Mouse (Mus musculus) urinary bladder, adult 18-20 months (tissue): ENCODE results near the gene Heg1.

Source experiments
- DNase-seq, 2 experiments: peaks; one replicate each; pipeline ENCODE4 v3.0.0; 2022; ENCODE audit warnings: low spot score in 2 of 2, mixed read lengths in 2 of 2

Heg1 gene

DNA sequence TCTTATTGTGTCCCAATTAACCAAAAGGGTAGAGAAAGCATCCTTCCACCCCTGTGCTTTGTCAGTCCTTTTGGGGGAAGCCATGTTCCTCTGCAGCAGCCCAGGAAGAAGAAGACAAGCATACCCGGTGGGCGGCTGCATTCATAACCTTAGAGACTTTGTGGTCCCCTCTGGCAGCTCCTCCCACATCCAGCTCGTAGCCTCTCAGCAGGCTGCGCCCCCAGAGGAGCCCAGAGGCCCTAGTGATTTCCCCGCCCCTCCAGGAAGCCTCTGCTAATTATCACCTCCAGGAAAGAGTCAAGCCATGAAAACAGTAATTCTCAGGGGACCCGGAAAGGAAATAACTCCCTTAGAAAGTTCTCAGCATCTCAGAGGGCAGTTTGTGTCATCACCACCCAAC is 21.1 kb downstream of the Heg1 start:
- DNase-seq: no peak

DNA sequence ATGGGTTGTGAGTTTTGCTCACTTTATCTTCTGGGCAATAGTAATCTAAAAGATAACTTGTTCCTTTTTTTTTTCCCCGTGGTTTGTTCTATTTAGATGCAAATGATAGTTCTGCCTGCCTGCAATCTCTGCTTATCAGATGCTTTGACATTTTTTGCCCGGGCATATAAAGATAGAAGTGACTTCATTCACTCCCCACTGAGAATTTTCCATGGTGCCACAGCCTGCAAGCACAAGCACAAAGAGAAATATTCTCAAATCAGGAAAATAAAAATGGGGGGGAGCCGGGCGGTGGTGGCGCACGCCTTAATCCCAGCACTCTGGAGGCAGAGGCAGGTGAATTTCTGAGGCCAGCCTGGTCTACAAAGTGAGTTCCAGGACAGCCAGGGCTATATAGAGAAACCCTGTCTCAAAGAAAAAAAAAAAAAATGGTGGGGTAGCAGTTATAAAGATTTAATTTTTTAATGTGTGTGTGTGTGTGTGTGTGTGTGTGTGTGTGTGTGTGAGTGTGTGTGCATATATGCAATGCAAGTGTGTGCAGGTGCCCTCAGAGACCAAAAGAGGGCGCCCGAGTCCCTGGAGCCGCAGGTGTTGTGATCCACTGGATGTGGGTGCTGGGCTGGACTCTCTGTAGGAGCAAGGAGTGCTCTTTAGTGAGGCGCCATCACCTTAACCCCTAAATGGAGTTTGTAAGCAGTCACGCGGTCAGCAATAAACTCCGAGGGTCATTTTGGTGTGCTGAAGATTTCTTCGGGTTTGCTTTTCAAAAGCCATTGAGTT is 22.1 kb downstream of the Heg1 start:
- no peak for DNase-seq

GRCm38 (mm10) chr16:33708031-33708430 is 23.9 kb downstream of the Heg1 start:
- DNase-seq: no peak

DNA sequence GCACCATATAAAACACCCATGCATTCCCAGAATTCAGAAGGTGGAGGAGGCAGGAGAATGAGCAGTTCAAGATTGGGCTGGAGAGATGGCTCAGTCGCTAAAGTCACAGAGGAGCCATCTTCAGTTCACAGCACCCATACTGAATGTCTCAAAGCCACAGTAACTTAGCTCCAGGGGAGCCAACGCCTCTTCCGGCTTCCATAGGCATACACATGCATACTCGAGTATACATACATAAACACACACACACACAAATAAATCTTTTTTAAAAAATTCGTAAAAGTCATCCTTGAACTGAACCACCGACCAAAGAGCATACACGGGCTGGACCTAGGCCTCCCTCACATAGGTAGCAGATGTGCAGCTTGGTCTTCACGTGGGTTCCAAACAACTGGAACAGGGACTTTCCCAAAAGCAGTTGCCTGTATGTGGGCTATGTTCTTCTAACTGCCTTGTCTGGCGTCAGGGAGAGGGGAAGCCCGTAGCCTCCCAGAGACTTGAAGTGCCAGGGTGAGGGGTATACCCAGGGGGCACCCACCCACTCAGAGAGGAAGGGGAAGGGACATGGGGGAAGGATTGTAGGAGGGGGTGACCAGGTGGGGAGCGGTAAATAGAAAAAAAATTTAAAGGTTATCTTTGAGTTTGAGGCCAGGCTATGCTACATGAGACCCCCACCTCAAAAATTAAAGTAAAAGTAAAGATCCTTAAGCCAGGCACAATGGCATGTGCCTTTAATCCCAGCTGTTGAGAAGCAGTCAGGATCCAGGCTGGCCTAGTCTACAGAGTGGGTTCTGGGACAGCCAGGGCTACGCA is 24.6 kb downstream of the Heg1 start:
- no peak for DNase-seq

GRCm38 (mm10) chr16:33714271-33714670 is 30.1 kb downstream of the Heg1 start:
- DNase-seq: peak; percentile 27 to 28

DNA sequence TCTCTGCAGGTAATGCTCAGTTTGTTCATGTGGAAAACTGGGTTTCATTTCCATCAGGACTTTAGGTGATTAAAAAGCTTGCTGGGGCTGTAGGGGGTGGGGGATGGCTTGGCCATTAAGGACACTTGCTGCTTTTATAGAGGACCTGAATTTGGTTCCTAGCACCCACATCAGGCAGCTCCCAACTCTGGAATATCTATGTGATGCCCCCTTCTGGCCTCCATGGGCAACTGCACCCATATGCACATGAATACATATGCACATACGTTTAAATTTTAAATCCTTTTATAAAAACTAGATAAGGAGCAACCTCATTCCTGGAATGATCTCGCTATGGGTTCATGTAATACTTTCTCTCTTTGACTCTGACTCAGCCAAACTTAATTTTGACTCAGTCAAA is 39.1 kb downstream of the Heg1 start:
- no peak for DNase-seq

DNA sequence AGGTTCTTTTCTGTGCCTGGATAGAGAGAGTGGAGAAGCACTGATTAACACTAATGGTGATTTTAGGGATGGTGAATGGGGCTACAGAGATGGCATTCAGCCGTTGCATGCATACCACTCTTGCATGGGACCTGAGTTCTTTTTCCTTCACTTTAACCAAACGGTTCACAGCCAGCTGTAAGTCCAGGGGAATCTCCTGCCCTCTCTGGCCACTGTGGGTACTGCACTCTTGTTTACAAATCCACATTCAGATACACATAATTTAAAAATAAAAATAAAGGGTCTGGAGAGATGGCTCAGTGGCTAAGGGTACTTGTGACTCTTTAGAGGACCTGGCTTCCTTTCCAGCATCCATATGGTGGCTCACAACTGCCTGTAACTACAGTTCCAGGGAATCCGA is 39.8 kb downstream of the Heg1 start:
- no peak for DNase-seq

- no peak for DNase-seq
Observed at GRCm38 (mm10) chr16:33726261-33726660, 42.1 kb downstream of the Heg1 start.

GRCm38 (mm10) chr16:33726892-33727291 is 42.7 kb downstream of the Heg1 start:
- no peak for DNase-seq

DNA sequence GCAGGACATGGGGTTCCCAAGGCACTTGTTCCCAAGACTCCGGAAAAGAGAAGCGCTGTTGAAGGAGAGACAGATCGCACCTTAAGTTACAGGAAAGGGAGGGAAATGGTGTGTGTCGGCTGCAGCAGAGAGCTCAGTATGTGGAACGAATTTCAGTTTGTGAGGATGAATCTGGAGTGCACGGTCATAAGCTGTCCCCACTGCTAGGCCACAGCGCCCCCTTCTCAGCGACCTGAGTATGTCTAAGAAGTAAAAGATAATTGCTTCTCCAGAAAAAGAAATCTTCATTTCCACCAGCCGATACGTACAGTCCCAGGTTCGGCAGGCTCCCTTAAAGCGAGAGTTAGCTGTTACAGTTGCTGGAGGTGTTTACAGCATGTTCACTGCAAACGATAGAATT is 44.3 kb downstream of the Heg1 start:
- no peak for DNase-seq

- no peak for DNase-seq
Observed at GRCm38 (mm10) chr16:33731291-33731690, 47.1 kb downstream of the Heg1 start.

DNA sequence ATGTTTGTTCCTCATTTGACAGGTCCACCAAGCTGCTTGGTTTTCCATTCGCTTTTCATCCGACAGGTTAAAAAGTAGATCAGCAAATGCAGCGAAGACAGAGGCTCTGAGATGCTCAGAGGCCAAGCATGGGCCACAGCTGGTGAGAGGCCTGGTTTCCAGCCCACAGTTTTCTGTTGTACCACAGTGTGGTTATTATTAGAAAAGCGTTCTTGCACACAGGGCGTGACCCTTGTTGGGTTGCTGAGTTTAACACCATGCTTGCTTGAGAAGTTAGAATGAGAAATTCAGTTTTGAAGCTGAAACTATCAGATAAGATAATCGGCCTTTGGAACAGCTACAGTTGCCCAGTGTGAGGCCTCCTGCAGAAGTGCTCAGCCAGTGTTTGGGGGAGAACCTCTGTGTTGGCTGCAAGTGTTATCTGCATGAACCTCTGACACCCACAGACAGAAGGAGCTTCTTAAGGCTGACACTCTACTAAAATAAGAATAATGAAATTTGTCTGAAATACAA is 48.1 kb downstream of the Heg1 start:
- no peak for DNase-seq

- no peak for DNase-seq
Observed at GRCm38 (mm10) chr16:33732846-33733580, 48.8 kb downstream of the Heg1 start.

DNA sequence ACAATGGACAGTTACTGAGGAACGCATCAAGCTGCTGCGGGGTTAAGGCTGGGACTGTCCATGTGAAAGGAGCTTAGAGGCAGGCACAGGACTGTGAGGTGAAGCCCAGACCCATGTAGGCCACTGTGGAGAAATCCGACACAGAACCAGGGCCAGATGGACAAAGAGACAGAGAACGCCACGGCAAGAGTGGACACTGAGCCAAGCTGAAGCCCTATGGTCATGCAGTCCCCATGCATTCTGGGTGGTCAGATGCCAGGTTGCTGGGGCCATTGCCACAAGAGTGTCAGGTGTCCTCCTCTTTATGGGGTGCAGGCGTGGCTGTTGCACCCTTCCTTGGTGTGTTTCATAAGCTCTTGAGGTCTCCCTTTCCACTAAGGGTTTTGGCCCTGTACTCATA is 49.7 kb downstream of the Heg1 start:
- no peak for DNase-seq

DNA sequence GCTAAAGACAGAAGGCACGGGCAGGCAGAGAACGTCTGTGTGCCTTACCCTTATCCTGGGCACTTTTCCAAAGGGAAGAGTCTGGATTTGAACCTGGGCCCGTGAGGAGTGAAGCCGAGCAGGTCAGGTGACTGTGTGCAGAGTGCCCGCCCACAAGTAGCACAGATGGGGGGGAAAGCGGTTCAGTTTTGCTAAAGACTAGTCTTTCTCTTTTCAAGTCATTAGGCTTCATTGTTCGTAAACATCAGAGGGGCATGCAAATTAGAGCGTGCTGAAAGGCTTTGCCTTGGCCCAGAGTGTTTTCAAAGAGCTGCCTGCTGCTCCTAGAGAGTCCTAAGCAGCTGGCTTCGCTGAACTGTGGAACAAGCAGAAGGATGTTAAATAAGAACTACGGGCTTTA is 50.4 kb downstream of the Heg1 start:
- DNase-seq: no peak

DNA sequence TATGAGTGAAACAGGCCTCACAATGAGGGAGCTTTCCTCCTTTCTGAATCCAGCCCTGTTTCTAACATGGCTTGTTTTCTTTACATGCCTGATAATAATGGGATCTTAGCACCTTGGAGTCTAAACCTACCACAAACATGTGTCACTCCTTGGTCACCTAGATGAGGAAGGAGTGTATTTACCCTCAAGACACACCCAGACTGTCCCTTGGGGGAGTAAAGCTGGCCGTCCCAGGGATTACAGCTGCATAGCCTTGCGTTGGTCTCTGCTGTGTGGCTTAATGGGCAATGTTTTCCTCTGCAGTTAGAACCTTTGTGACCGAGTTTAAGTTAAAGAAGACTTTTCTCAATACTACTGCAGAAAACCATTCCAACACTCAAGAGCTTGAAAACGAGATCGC is 51.1 kb downstream of the Heg1 start:
- no peak for DNase-seq

DNA sequence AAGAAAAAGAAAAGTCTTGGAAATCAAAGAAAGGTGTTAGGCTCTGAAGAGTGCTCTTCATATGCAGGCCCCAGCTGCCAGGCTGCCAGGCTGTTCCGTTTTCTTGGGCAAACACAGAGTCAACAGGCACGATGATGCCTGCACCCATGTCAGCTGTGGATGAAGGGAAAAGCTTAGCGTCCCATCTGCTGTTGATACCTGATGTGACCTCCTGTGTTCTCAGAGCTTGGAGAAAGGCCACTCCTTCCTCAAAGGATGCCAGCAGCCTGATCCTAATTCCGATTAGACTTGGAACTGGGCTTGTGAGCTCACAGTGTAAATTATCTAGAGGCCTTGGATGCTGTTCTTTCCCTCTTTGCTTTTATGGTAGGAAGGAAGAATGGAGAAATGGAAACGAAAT is 51.6 kb downstream of the Heg1 start:
- DNase-seq: no peak

GRCm38 (mm10) chr16:33736746-33737145 is 52.6 kb downstream of the Heg1 start:
- no peak for DNase-seq

DNA sequence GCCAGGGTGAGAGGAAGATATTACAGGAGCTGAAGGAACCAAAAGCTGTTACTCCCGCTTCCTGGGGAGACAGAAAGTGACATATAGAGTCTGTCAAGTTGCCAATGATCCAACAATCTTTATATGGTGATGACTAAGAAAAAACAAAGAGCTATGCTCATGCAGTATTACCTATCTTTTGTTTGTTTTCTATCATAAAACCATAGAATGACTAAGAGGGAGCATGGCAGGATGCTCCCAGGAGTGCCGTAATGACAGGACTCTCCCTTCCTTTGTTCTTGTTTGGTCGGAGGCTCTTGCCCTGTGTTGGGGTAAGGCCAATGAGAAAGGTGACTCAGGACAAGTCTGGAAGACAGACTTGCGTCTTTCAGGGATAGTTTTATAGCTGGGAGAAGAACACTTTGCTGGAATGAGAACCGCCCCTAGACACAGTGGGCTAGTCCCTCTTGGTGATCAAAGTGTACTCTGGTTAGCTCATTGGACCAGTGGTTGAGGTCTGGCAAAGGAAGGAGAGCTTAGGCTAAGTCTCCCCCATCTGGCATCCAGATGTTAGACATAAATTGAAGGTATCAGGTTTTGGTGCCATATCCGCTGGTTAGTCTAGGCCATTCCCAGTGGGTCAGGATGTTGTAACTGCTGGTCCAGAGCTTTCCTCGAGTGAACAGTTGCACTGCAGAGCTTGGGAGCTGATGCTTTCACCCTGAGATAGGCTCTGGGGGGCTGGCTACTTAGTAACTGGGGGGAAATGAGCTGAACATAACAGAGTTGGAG is 55.0 kb downstream of the Heg1 start:
- no peak for DNase-seq

DNA sequence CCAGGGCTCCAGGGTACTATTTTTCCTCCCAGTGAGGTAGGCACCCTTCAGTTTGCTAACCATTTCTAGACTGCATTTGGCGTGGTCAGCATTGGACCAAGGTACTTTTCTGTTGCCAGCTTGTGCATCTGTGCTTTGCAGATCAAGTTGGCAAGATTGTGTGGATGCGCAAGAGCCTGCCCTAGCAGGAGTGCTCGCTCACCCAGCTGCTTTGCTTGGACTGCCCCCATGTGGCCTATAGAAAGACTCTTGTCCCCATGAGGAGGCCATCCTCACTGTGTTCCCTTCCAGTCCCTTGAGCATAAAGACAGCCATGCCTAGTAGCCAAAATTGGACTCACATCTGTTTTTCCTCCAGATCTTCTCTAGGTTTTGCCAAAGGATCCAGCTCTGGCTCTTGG is 55.6 kb downstream of the Heg1 start:
- peak; percentile 19 to 34 for DNase-seq

DNA sequence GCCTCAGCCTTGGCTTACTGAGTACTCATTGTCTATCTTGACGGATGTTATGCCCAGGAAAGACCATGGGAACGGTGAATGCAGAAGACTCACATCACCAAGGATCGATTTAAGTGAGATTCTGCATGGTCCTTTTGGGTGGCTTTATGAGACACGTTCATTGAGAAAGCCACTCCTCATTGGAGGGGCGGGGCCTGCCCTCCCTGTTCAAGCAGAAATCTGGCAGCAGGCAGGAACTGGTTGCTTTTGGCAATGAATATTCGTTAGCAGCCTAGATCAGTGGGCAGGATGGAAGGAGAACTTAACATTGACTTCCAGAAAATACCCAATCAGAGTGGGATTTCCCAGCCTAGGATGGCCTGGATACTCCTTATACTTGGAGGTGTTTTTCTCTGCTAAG is 56.2 kb downstream of the Heg1 start:
- DNase-seq: no peak

GRCm38 (mm10) chr16:33741795-33742194 is 57.6 kb downstream of the Heg1 start:
- DNase-seq: no peak
